Mouse (Mus musculus) MEL (cell line): ENCODE results near the gene Il4i1. TPM values are rescaled to one million over a fixed set of nuclear protein-coding genes. Genes with fewer than 3 reads are reported as not detected.

Experiments
- DNase-seq: peaks from one replicate; pipeline ENCODE4 v3.0.0; 2011; ENCODE audit warnings: low read depth, low spot score
- H3K27ac ChIP-seq: 2 replicates; pipeline ENCODE4 v1.5.1; 2012; ENCODE audit warnings: low read depth, mild to moderate bottlenecking, control low read depth, low read length, moderate library complexity; ENCODE audit not compliant: control insufficient read depth
- H3K27me3 ChIP-seq, 2 experiments: fragments of 150-350 bp in 1 of 2; sonication (generic) in 1 of 2; 2 replicates each; pipeline ENCODE4 v1.6.1; 2012; ENCODE audit warnings: low read length in 2 of 2, mild to moderate bottlenecking in 2 of 2, improper control_type of control experiment in 1 of 2, moderate library complexity in 1 of 2; ENCODE audit not compliant: insufficient read depth in 2 of 2, control insufficient read depth in 1 of 2
- H3K36me3 ChIP-seq, 2 experiments: 2 replicates each; pipeline ENCODE4 v1.6.1; 2012 to 2014; ENCODE audit warnings: low read length in 2 of 2, improper control_type of control experiment in 1 of 2, inconsistent platforms in 1 of 2, mild to moderate bottlenecking in 1 of 2; ENCODE audit not compliant: insufficient read depth in 2 of 2, control insufficient read depth in 1 of 2
- H3K4me1 ChIP-seq, 2 experiments: fragments of 150-350 bp in 1 of 2; sonication (generic) in 1 of 2; 2 replicates each; pipeline ENCODE4 v1.6.1; 2012; ENCODE audit warnings: low read length in 2 of 2, improper control_type of control experiment in 1 of 2, mild to moderate bottlenecking in 1 of 2; ENCODE audit not compliant: insufficient read depth in 2 of 2, control insufficient read depth in 1 of 2
- H3K4me3 ChIP-seq, 2 experiments: fragments of 150-350 bp in 1 of 2; sonication (generic) in 1 of 2; 2 replicates each; pipeline ENCODE4 v1.5.1; 2012; ENCODE audit warnings: low read depth in 2 of 2, low read length in 2 of 2, mild to moderate bottlenecking in 2 of 2, moderate library complexity in 2 of 2, control low read depth in 1 of 2, improper control_type of control experiment in 1 of 2; ENCODE audit not compliant: control insufficient read depth in 1 of 2, insufficient read depth in 1 of 2
- H3K79me2 ChIP-seq: 2 replicates; pipeline ENCODE4 v1.6.1; 2012; ENCODE audit warnings: mild to moderate bottlenecking, low read length, moderate library complexity; ENCODE audit not compliant: control insufficient read depth, poor library complexity, insufficient read depth
- H3K9ac ChIP-seq: 2 replicates; pipeline ENCODE4 v1.6.1; 2012; ENCODE audit warnings: low read depth, mild to moderate bottlenecking, control low read depth, low read length, moderate library complexity; ENCODE audit not compliant: control insufficient read depth, poor library complexity, severe bottlenecking
- H3K9me3 ChIP-seq: fragments of 150-350 bp; sonication (generic); replicated peaks from 2 replicates; pipeline ENCODE4 v1.6.1; 2012; ENCODE audit warnings: mild to moderate bottlenecking, low read length, improper control_type of control experiment, moderate library complexity; ENCODE audit not compliant: insufficient read depth
- BHLHE40 ChIP-seq: IDR thresholded peaks from 2 replicates; pipeline ENCODE4 v1.6.1; 2012; ENCODE audit warnings: low read depth, mild to moderate bottlenecking, inconsistent platforms, low read length, improper control_type of control experiment, borderline replicate concordance
- CHD2 ChIP-seq: IDR thresholded peaks from 2 replicates; pipeline ENCODE4 v1.6.1; 2011; ENCODE audit warnings: low read length, improper control_type of control experiment
- CTCF ChIP-seq, 3 experiments: IDR thresholded peaks in 2 of 3; conservative IDR thresholded peaks in 1 of 3; 2 replicates each; pipeline ENCODE4 v1.5.1; 2011 to 2012; ENCODE audit warnings: low read length in 3 of 3, low read depth in 2 of 3, mild to moderate bottlenecking in 2 of 3, improper control_type of control experiment in 1 of 3, inconsistent platforms in 1 of 3, mixed read lengths in 1 of 3, moderate library complexity in 1 of 3; ENCODE audit not compliant: control insufficient read depth in 1 of 3, insufficient read depth in 1 of 3, poor library complexity in 1 of 3, severe bottlenecking in 1 of 3
- EP300 ChIP-seq, 2 experiments: IDR thresholded peaks; 2 replicates each; pipeline ENCODE4 v1.6.1; 2011; ENCODE audit warnings: improper control_type of control experiment in 2 of 2, low read length in 2 of 2, low read depth in 1 of 2, mild to moderate bottlenecking in 1 of 2
- ETS1 ChIP-seq: IDR thresholded peaks from 2 replicates; pipeline ENCODE4 v1.6.1; 2012; ENCODE audit warnings: low read depth, mild to moderate bottlenecking, inconsistent platforms, low read length, improper control_type of control experiment, moderate library complexity
- GABPA ChIP-seq: IDR thresholded peaks from 2 replicates; pipeline ENCODE4 v1.6.1; 2012; ENCODE audit warnings: low read depth, mild to moderate bottlenecking, inconsistent platforms, low read length, improper control_type of control experiment, moderate library complexity
- HCFC1 ChIP-seq: IDR thresholded peaks from 2 replicates; pipeline ENCODE4 v1.6.1; 2012; ENCODE audit warnings: low read depth, mild to moderate bottlenecking, inconsistent platforms, low read length, improper control_type of control experiment, moderate library complexity
- JUND ChIP-seq: IDR thresholded peaks from 2 replicates; pipeline ENCODE4 v1.6.1; 2011; ENCODE audit warnings: low read depth, mild to moderate bottlenecking, improper control_type of control experiment, low read length
- KAT2A ChIP-seq: conservative IDR thresholded peaks from 2 replicates; pipeline ENCODE4 v1.6.1; 2012; ENCODE audit warnings: low read depth, low read length, improper control_type of control experiment, inconsistent platforms
- MAX ChIP-seq: IDR thresholded peaks from 2 replicates; pipeline ENCODE4 v1.6.1; 2011; ENCODE audit warnings: low read length, improper control_type of control experiment
- MEF2A ChIP-seq: IDR thresholded peaks from 2 replicates; pipeline ENCODE4 v1.6.1; 2014; ENCODE audit warnings: low read depth, mild to moderate bottlenecking, inconsistent platforms, low read length, improper control_type of control experiment; ENCODE audit not compliant: poor library complexity, insufficient replicate concordance, severe bottlenecking; ENCODE audit errors: extremely low read depth
- NELFE ChIP-seq: IDR thresholded peaks from 2 replicates; pipeline ENCODE4 v1.6.1; 2011; ENCODE audit warnings: low read depth, low read length, improper control_type of control experiment
- NRF1 ChIP-seq: IDR thresholded peaks from 2 replicates; pipeline ENCODE4 v1.6.1; 2014; ENCODE audit warnings: low read depth, mild to moderate bottlenecking, inconsistent platforms, low read length, improper control_type of control experiment, moderate library complexity; ENCODE audit not compliant: poor library complexity, insufficient read depth, severe bottlenecking
- POLR2AphosphoS2 ChIP-seq: IDR thresholded peaks from 2 replicates; pipeline ENCODE4 v1.6.1; 2011; ENCODE audit warnings: low read length, improper control_type of control experiment
- RAD21 ChIP-seq: IDR thresholded peaks from 2 replicates; pipeline ENCODE4 v1.6.1; 2011; ENCODE audit warnings: mild to moderate bottlenecking, low read depth, low read length, improper control_type of control experiment
- RCOR1 ChIP-seq: IDR thresholded peaks from 2 replicates; pipeline ENCODE4 v1.6.1; 2012; ENCODE audit warnings: low read depth, mild to moderate bottlenecking, inconsistent platforms, low read length, improper control_type of control experiment
- SIN3A ChIP-seq: IDR thresholded peaks from 2 replicates; pipeline ENCODE4 v1.6.1; 2012; ENCODE audit warnings: low read length, improper control_type of control experiment, inconsistent platforms
- SMC3 ChIP-seq: IDR thresholded peaks from 2 replicates; pipeline ENCODE4 v1.6.1; 2011; ENCODE audit warnings: low read depth, low read length, improper control_type of control experiment
- TBP ChIP-seq: IDR thresholded peaks from 2 replicates; pipeline ENCODE4 v1.8.0; 2011; ENCODE audit warnings: low read depth, low read length, improper control_type of control experiment
- USF2 ChIP-seq, 2 experiments: IDR thresholded peaks; 2 replicates each; pipeline ENCODE4 v1.6.1; 2011 to 2012; ENCODE audit warnings: improper control_type of control experiment in 2 of 2, low read length in 2 of 2, borderline replicate concordance in 1 of 2, inconsistent platforms in 1 of 2, low read depth in 1 of 2, mild to moderate bottlenecking in 1 of 2; ENCODE audit not compliant: insufficient read depth in 1 of 2
- ZC3H11A ChIP-seq: IDR thresholded peaks from 2 replicates; pipeline ENCODE4 v1.6.1; 2012; ENCODE audit warnings: low read depth, mild to moderate bottlenecking, inconsistent platforms, low read length, improper control_type of control experiment
- ZKSCAN1 ChIP-seq: IDR thresholded peaks from 2 replicates; pipeline ENCODE4 v1.6.1; 2012; ENCODE audit warnings: low read depth, mild to moderate bottlenecking, inconsistent platforms, low read length, improper control_type of control experiment, moderate library complexity
- ZNF384 ChIP-seq: IDR thresholded peaks from 2 replicates; pipeline ENCODE4 v1.6.1; 2012; ENCODE audit warnings: low read depth, mild to moderate bottlenecking, inconsistent platforms, low read length, improper control_type of control experiment
- polyA plus RNA-seq, 2 experiments: library from polyadenylated mRNA; stranded (reverse) in 1 of 2; unstranded in 1 of 2; fragments of >175 nt in 1 of 2; fragments of >200 nt in 1 of 2; gene quantifications; 2 replicates each; pipeline versions ENCODE4 v1.2.1 to v1.2.4; 2012; ENCODE audit warnings: low replicate concordance in 2 of 2, low read depth in 1 of 2; ENCODE audit not compliant: insufficient read length in 2 of 2, insufficient read depth in 1 of 2, missing spikeins in 1 of 2
- total RNA-seq: library from RNA; depleted of rRNA; stranded (reverse); fragments of 300-350 nt; gene quantifications from 2 replicates; pipeline ENCODE4 v1.2.3, GENCODE M21; 2012

The Il4i1 gene
- total and polyA plus RNA-seq, 3 experiments = 0.54 to 0.73 TPM; not detected in 1

DNA sequence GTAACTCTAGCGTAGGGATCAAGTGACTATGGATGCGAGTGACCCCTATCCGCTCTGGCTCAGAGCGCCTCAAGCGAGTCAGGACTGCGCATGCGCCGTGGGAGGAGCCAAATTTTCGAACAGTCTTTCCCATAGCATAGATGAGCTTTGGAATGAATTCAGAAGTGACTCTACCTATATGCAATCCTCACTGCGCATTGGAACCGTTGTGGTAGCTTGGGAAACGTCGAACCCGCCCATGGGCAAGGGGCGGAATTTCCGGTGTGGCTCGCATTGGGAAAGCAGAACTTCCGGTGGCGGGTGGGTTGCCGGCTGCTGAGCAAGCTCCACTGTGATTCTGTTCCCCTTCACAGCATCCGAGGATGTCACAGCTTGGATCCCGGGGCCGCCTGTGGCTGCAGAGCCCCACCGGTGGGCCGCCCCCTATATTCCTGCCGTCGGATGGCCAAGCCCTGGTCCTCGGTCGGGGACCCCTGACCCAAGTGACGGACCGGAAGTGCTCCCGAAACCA lies 40.9 kb downstream of the Il4i1 start, which contains the start of gene Pnkp (continued):
- TF ChIP-seq MEF2A (no peak), USF2 (IDR thresholded peaks at IDR 0.05; ENCODE audit: borderline replicate concordance in 1 of 2, insufficient read depth in 1 of 2, low read depth in 1 of 2, low read length in 2 of 2) (no peak), MAX (no peak), KAT2A (no peak), EP300 (IDR thresholded peaks at IDR 0.05; ENCODE audit: low read depth in 1 of 2, low read length in 2 of 2) (peak in 1 of 2 experiments; percentile 12; a peak in 1 of 4 replicates), HCFC1 (peak; percentile 82), SIN3A (peak; percentile 78), CHD2 (no peak), NRF1 (peak; percentile 86), ZC3H11A (no peak), POLR2AphosphoS2 (no peak), BHLHE40 (no peak), RCOR1 (no peak), CTCF (IDR thresholded peaks at IDR 0.05 in 2 of 3, conservative IDR thresholded peaks at IDR 0.05 in 1 of 3; ENCODE audit: control insufficient read depth in 1 of 3, insufficient read depth in 1 of 3, low read depth in 2 of 3, low read length in 3 of 3, poor library complexity in 1 of 3, severe bottlenecking in 1 of 3) (no peak), GABPA (no peak), RAD21 (no peak), ETS1 (no peak), JUND (no peak), ZKSCAN1 (no peak)

DNA sequence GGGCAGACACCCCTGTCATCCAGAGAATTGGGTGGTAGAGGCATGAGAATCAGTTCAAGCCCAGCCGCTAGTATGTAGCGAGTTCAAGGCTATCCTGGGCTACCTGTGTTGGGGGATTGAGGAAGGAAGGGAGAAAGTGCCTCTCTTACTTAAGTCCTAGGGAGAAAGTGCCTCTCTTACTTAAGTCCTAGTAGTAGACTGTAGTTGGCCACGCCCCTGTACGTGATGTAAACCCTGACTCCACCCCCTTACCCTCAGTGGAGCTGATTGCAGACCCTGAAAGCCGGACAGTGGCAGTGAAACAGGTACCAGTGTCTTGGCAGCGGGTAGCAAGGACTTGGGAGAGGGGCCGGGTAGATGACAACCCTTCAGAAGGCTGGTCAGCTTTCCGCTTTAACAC lies 41.7 kb downstream of the Il4i1 start:
- H3K9me3 ChIP-seq = no peaks in the 10 kb centered on the region
- peak; percentile 84 for DNase-seq
- H3K27ac ChIP-seq = peak overlapping the region; percentile 20
- TF ChIP-seq USF2 (IDR thresholded peaks at IDR 0.05; ENCODE audit: borderline replicate concordance in 1 of 2, insufficient read depth in 1 of 2, low read depth in 1 of 2, low read length in 2 of 2) (no peak), SMC3 (no peak), NELFE (peak; percentile 57; the same call in 1 of the 2 replicates), EP300 (IDR thresholded peaks at IDR 0.05; ENCODE audit: low read depth in 1 of 2, low read length in 2 of 2) (no peak), HCFC1 (no peak), RCOR1 (no peak), TBP (peak; percentile 72), SIN3A (0 out of 2 replicates have a peak, but pooled peaks have one; percentile 22), ZNF384 (no peak)
- H3K9ac ChIP-seq = peak overlapping the region; percentile 80
- H3K79me2 ChIP-seq = peaks cover 6% of the 10 kb centered on the region
- peak overlapping the region; percentile 83 to 84 for H3K4me3 ChIP-seq
- peaks cover 0 to 15% of the 10 kb centered on the region in 2 experiments; a peak in 3 of 4 replicates for H3K36me3 ChIP-seq
- H3K27me3 ChIP-seq = no peaks in the 10 kb centered on the region
- H3K4me1 ChIP-seq = peaks cover 5 to 20% of the 10 kb centered on the region in 2 experiments
